Mouse (Mus musculus): ENCODE results near the gene Gm20708.

GRCm38 (mm10) chr11:117778851-117779433 lies 30.5 kb upstream of the Gm20708 start:
- TF ChIP-seq GATA1 (IDR thresholded peaks at IDR 0.05; ENCODE audit: low read length) (no peak), TAL1 (IDR thresholded peaks at IDR 0.05; ENCODE audit: low read length) (no peak)
